Mouse (Mus musculus): ENCODE measurements around the gene Ephb3.

- TF ChIP-seq EP300 (IDR thresholded peaks at IDR 0.05) (no peak), CTCF (IDR thresholded peaks at IDR 0.05) (no peak)
Measured at GRCm38 (mm10) chr16:21223038-21223437, 18.5 kb downstream of the Ephb3 start.
